ENCODE assay signal across 8 mouse cellular contexts in genomic region chr6:88759793-88760453, GRCm38 (mm10). TPM values are rescaled to one million over a fixed set of nuclear protein-coding genes. Genes with fewer than 3 reads are reported as not detected.
DNase-seq lines count a peak whose midpoint lies in the region; ATAC-seq lines count a peak whose summit lies in the region.

No protein-coding gene starts in this region.

- no peaks in the 10 kb centered on the region for H3K9me3 ChIP-seq in intestine, embryonic 15.5 days
- no peaks in the 10 kb centered on the region for H3K9me3 ChIP-seq in midbrain, embryonic 15.5 days
- no peaks in the 10 kb centered on the region for H3K9me3 ChIP-seq in stomach, embryonic 15.5 days

- H3K4me1 ChIP-seq in intestine, embryonic 15.5 days (replicated peaks) = peaks cover 45% of the 10 kb centered on the region
- peaks cover 15% of the 10 kb centered on the region for H3K4me1 ChIP-seq in midbrain, embryonic 15.5 days
- H3K4me1 ChIP-seq in stomach, embryonic 15.5 days = peaks cover 46% of the 10 kb centered on the region

- peak; percentile 83 for ATAC-seq in intestine, embryonic 15.5 days
- peak; percentile 55; the same call in 1 of the 2 replicates for ATAC-seq in midbrain, embryonic 15.5 days (replicated peaks)
- ATAC-seq in stomach, embryonic 15.5 days (ENCODE audit: insufficient read depth, low FRiP score, low read depth) = peak; percentile 72

- no peaks in the 10 kb centered on the region for H3K27me3 ChIP-seq in intestine, embryonic 15.5 days (replicated peaks)
- H3K27me3 ChIP-seq in midbrain, embryonic 15.5 days (replicated peaks) = no peaks in the 10 kb centered on the region
- H3K27me3 ChIP-seq in stomach, embryonic 15.5 days (replicated peaks) = no peaks in the 10 kb centered on the region

- peak overlapping the region; percentile 21; the same call in 1 of the 2 replicates for H3K4me2 ChIP-seq in intestine, embryonic 15.5 days (replicated peaks)
- H3K4me2 ChIP-seq in midbrain, embryonic 15.5 days = no peak overlapping the region
- peak overlapping the region; percentile 16; the same call in 1 of the 2 replicates for H3K4me2 ChIP-seq in stomach, embryonic 15.5 days

- intact Hi-C loops in left cerebral cortex, postnatal 25 days (cut with DNase I) = no loop called here

- H3K9ac ChIP-seq in intestine, embryonic 15.5 days = no peak overlapping the region
- no peak overlapping the region for H3K9ac ChIP-seq in midbrain, embryonic 15.5 days
- no peak overlapping the region for H3K9ac ChIP-seq in stomach, embryonic 15.5 days

- H3K4me3 ChIP-seq in intestine, embryonic 15.5 days (replicated peaks) = no peak overlapping the region
- no peak overlapping the region for H3K4me3 ChIP-seq in midbrain, embryonic 15.5 days
- no peak overlapping the region for H3K4me3 ChIP-seq in stomach, embryonic 15.5 days (replicated peaks)

- H3K36me3 ChIP-seq in intestine, embryonic 15.5 days = no peaks in the 10 kb centered on the region
- H3K36me3 ChIP-seq in midbrain, embryonic 15.5 days (replicated peaks) = no peaks in the 10 kb centered on the region
- H3K36me3 ChIP-seq in stomach, embryonic 15.5 days = no peaks in the 10 kb centered on the region

- DNase-seq in adrenal gland, postnatal 14 days = peak; percentile 89
- peak; percentile 98 for DNase-seq in cerebellum, postnatal 25 days
- peak; percentile 90 for DNase-seq in gastrocnemius, postnatal 25 days
- peak; percentile 75 to 93 for DNase-seq in left cerebral cortex, postnatal 25 days (ENCODE audit: low spot score in 2 of 2)
- no peak for DNase-seq in thymus, postnatal 36 days

- peak overlapping the region; percentile 69 for H3K27ac ChIP-seq in intestine, embryonic 15.5 days
- peak overlapping the region; percentile 19; the same call in 1 of the 2 replicates for H3K27ac ChIP-seq in midbrain, embryonic 15.5 days
- H3K27ac ChIP-seq in stomach, embryonic 15.5 days = peak overlapping the region; percentile 78

- 43% methylated on average over 17 of the region's 17 CpGs for WGBS in intestine, embryonic 15.5 days
- 51% methylated on average over 17 of the region's 17 CpGs for WGBS in midbrain, embryonic 15.5 days
- 36% methylated on average over 17 of the region's 17 CpGs for WGBS in stomach, embryonic 15.5 days

RNA-seq across cellular contexts. Expression of gene Mgll, which starts 35.7 kb away (rescaled TPM):
- total RNA-seq in adrenal gland, postnatal 14 days (2021) = 232 and 279 TPM in 2 replicates
- total RNA-seq in gastrocnemius, postnatal 25 days (2021) = 10 to 100 TPM; 40.0 to 47.5 TPM
- polyA plus RNA-seq in intestine, embryonic 15.5 days (2015; fragmentation: Nextera tagmentation; extraction: Ambion mirVana) = 71.6 and 75.9 TPM in 2 replicates
- 100 to 1,000 TPM; 185 to 205 TPM for total RNA-seq in left cerebral cortex, postnatal 25 days (2021)
- 30.7 and 36.2 TPM in 2 replicates for polyA plus RNA-seq in midbrain, embryonic 15.5 days (2015; fragmentation: Nextera tagmentation; extraction: Ambion mirVana)
- 109 and 123 TPM in 2 replicates for polyA plus RNA-seq in stomach, embryonic 15.5 days (2015; fragmentation: Nextera tagmentation; extraction: Ambion mirVana)

Comparison
In these comparisons a context has a peak if more than half of its experiments do, and no peak if none do; other contexts are left out.
1. DNase-seq: peak in adrenal gland, postnatal 14 days (single experiment), cerebellum, postnatal 25 days (2 of 2), gastrocnemius, postnatal 25 days (single experiment) and left cerebral cortex, postnatal 25 days (2 of 2); none in thymus, postnatal 36 days (0 of 2).
2. H3K27ac ChIP-seq: peak in every context shown above with its lines; median percentile 78 in stomach, embryonic 15.5 days; 69 in intestine, embryonic 15.5 days; 19 in midbrain, embryonic 15.5 days.
3. Peak in every context shown above with its lines, with median percentiles within 50 percentile points of each other: ATAC-seq.